Mouse (Mus musculus) myocyte (in vitro differentiated cells): ENCODE results near the gene Kirrel3. TPM values are rescaled to one million over a fixed set of nuclear protein-coding genes. Genes with fewer than 3 reads are reported as not detected.

Source experiments
- H3K27me3 ChIP-seq: one replicate; pipeline ENCODE4 v1.6.1; 2011; ENCODE audit not compliant: control insufficient read depth, insufficient read depth, insufficient read length
- H3K36me3 ChIP-seq: one replicate; pipeline ENCODE4 v1.6.1; 2011; ENCODE audit not compliant: control insufficient read depth, insufficient read depth
- H3K4me2 ChIP-seq: one replicate; pipeline ENCODE4 v1.6.1; 2011; ENCODE audit warnings: low read depth, control low read depth
- H3K4me3 ChIP-seq: one replicate; pipeline ENCODE4 v1.5.1; 2011; ENCODE audit warnings: mild to moderate bottlenecking, control low read depth, moderate library complexity
- H3K79me2 ChIP-seq: one replicate; pipeline ENCODE4 v1.6.1; 2011; ENCODE audit not compliant: control insufficient read depth, insufficient read depth
- H3ac ChIP-seq: one replicate; pipeline ENCODE4 v1.6.1; 2011; ENCODE audit not compliant: control insufficient read depth, insufficient read length
- CEBPB ChIP-seq: IDR thresholded peaks from 2 replicates; pipeline ENCODE4 v1.6.1; 2011; ENCODE audit warnings: mild to moderate bottlenecking, moderate library complexity; ENCODE audit not compliant: poor library complexity, insufficient read depth, severe bottlenecking
- E2F4 ChIP-seq: IDR thresholded peaks from one replicate; pipeline ENCODE4 v1.6.1; 2011; ENCODE audit warnings: mild to moderate bottlenecking, control low read depth, moderate library complexity; ENCODE audit not compliant: insufficient read depth
- MAX ChIP-seq: IDR thresholded peaks from one replicate; pipeline ENCODE4 v1.6.1; 2011; ENCODE audit warnings: low read depth, mild to moderate bottlenecking, control low read depth
- MYOD1 ChIP-seq, 3 experiments: IDR thresholded peaks; one replicate each; pipeline ENCODE4 v1.6.1; 2011; ENCODE audit warnings: control low read depth in 2 of 3, low read depth in 2 of 3, mild to moderate bottlenecking in 2 of 3, moderate library complexity in 1 of 3; ENCODE audit not compliant: insufficient read length in 2 of 3, control insufficient read depth in 1 of 3
- MYOG ChIP-seq, 3 experiments: IDR thresholded peaks; one replicate each; pipeline ENCODE4 v1.6.1; 2011; ENCODE audit warnings: control low read depth in 2 of 3, low read depth in 2 of 3, mild to moderate bottlenecking in 2 of 3; ENCODE audit not compliant: insufficient read length in 2 of 3, control insufficient read depth in 1 of 3, insufficient read depth in 1 of 3
- POLR2A ChIP-seq: IDR thresholded peaks from one replicate; pipeline ENCODE4 v1.6.1; 2011; ENCODE audit warnings: low read depth, mild to moderate bottlenecking, control low read depth, moderate library complexity; ENCODE audit not compliant: insufficient read length
- POLR2AphosphoS2 ChIP-seq: IDR thresholded peaks from one replicate; pipeline ENCODE4 v1.6.1; 2011; ENCODE audit warnings: low read depth, control low read depth; ENCODE audit not compliant: insufficient read length
- REST ChIP-seq: IDR thresholded peaks from one replicate; pipeline ENCODE4 v1.6.1; 2011; ENCODE audit warnings: mild to moderate bottlenecking, control low read depth, moderate library complexity; ENCODE audit not compliant: insufficient read depth, insufficient read length
- SRF ChIP-seq: IDR thresholded peaks from one replicate; pipeline ENCODE4 v1.6.1; 2011; ENCODE audit warnings: low read depth; ENCODE audit not compliant: control insufficient read depth, insufficient read length
- TCF12 ChIP-seq: IDR thresholded peaks from one replicate; pipeline ENCODE4 v1.6.1; 2011; ENCODE audit warnings: mild to moderate bottlenecking, control low read depth; ENCODE audit not compliant: poor library complexity, insufficient read depth, severe bottlenecking
- TCF3 ChIP-seq: IDR thresholded peaks from one replicate; pipeline ENCODE4 v1.6.1; 2011; ENCODE audit warnings: low read depth, control low read depth; ENCODE audit not compliant: insufficient read length
- USF1 ChIP-seq: IDR thresholded peaks from one replicate; pipeline ENCODE4 v1.6.1; 2011; ENCODE audit warnings: low read depth, mild to moderate bottlenecking, control low read depth, moderate library complexity
- polyA plus RNA-seq: library from polyadenylated mRNA; unstranded; fragments of >200 nt; fragmentation: generic; extraction: Trizol; gene quantifications from one replicate; pipeline ENCODE4 v1.2.1, GENCODE M21; 2012; ENCODE audit warnings: missing spikeins

Kirrel3 gene
- polyA plus RNA-seq, 1 experiment, result 2.8 TPM

GRCm38 (mm10) chr9:34618099-34618498 lies 132.4 kb downstream of the Kirrel3 start:
- H3K79me2 ChIP-seq, result no peaks in the 10 kb centered on the region
- H3K4me3 ChIP-seq, result no peak overlapping the region
- no peaks in the 10 kb centered on the region for H3K27me3 ChIP-seq
- no peak overlapping the region for H3ac ChIP-seq
- TF ChIP-seq MAX, result no peak
- no peak for TF ChIP-seq TCF12
- TF ChIP-seq POLR2A, result no peak
- TF ChIP-seq E2F4, result no peak
- no peak for TF ChIP-seq MYOD1 (IDR thresholded peaks at IDR 0.05; ENCODE audit: control insufficient read depth in 1 of 3, insufficient read length in 2 of 3, low read depth in 2 of 3)
- no peak for TF ChIP-seq SRF
- no peak for TF ChIP-seq MYOG (IDR thresholded peaks at IDR 0.05; ENCODE audit: control insufficient read depth in 1 of 3, insufficient read depth in 1 of 3, insufficient read length in 2 of 3, low read depth in 2 of 3)
- TF ChIP-seq CEBPB, result no peak
- no peak for TF ChIP-seq POLR2AphosphoS2
- TF ChIP-seq REST, result no peak
- no peak for TF ChIP-seq TCF3
- no peak for TF ChIP-seq USF1
- H3K36me3 ChIP-seq, result no peaks in the 10 kb centered on the region
- H3K4me2 ChIP-seq, result no peak overlapping the region

- no peaks in the 10 kb centered on the region for H3K36me3 ChIP-seq
- no peak for TF ChIP-seq MYOD1 (IDR thresholded peaks at IDR 0.05; ENCODE audit: control insufficient read depth in 1 of 3, insufficient read length in 2 of 3, low read depth in 2 of 3)
- TF ChIP-seq MAX, result no peak
- no peak for TF ChIP-seq USF1
- no peak for TF ChIP-seq CEBPB
- TF ChIP-seq POLR2AphosphoS2, result no peak
- no peak overlapping the region for H3ac ChIP-seq
Observed at GRCm38 (mm10) chr9:34619913-34620312, 134.2 kb downstream of the Kirrel3 start.

GRCm38 (mm10) chr9:34623526-34623925 lies 137.8 kb downstream of the Kirrel3 start:
- Histone ChIP-seq H3ac (no peak overlapping the region), H3K4me2 (no peak overlapping the region), H3K36me3 (no peaks in the 10 kb centered on the region), H3K79me2 (no peaks in the 10 kb centered on the region), H3K27me3 (no peaks in the 10 kb centered on the region), H3K4me3 (no peak overlapping the region)
- TF ChIP-seq POLR2A (no peak), MYOD1 (IDR thresholded peaks at IDR 0.05; ENCODE audit: control insufficient read depth in 1 of 3, insufficient read length in 2 of 3, low read depth in 2 of 3) (no peak), TCF3 (no peak), SRF (no peak), MYOG (IDR thresholded peaks at IDR 0.05; ENCODE audit: control insufficient read depth in 1 of 3, insufficient read depth in 1 of 3, insufficient read length in 2 of 3, low read depth in 2 of 3) (no peak), MAX (no peak), REST (no peak)

More at GRCm38 (mm10) chr9:34619913-34620312, 134.2 kb downstream of the Kirrel3 start:
- Histone ChIP-seq H3K4me2 (no peak overlapping the region), H3K79me2 (no peaks in the 10 kb centered on the region), H3K27me3 (no peaks in the 10 kb centered on the region), H3K4me3 (no peak overlapping the region)

GRCm38 (mm10) chr9:34624021-34624420 lies 138.3 kb downstream of the Kirrel3 start:
- no peak overlapping the region for H3K4me2 ChIP-seq
- TF ChIP-seq MAX (no peak), MYOG (IDR thresholded peaks at IDR 0.05; ENCODE audit: control insufficient read depth in 1 of 3, insufficient read depth in 1 of 3, insufficient read length in 2 of 3, low read depth in 2 of 3) (no peak), REST (no peak), E2F4 (no peak), USF1 (no peak), SRF (no peak)
- no peaks in the 10 kb centered on the region for H3K27me3 ChIP-seq
- no peak overlapping the region for H3K4me3 ChIP-seq
- H3K36me3 ChIP-seq, result no peaks in the 10 kb centered on the region
- no peak overlapping the region for H3ac ChIP-seq
- no peaks in the 10 kb centered on the region for H3K79me2 ChIP-seq

DNA sequence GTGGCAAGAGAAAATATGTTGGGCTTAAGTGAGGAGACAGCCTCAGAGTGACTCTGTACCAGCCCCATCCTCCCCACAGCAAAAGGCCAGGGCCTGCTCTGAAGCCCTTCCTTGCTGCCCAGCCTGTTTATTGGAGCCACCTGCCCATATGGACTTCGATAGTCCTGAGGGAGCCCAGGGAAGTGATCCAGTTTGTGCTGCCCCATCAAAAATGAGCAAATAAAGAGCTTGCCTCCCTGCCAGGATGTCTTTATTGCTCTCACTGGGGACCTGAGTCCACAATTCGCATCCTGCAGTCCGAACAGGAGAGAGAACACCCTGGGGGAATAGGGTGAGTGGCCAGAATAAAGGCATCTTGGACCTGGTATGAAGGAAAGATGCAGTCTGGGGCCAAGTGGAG lies 143.1 kb downstream of the Kirrel3 start:
- Histone ChIP-seq H3K4me3 (no peak overlapping the region), H3K79me2 (no peaks in the 10 kb centered on the region), H3K27me3 (no peaks in the 10 kb centered on the region), H3K36me3 (no peaks in the 10 kb centered on the region), H3K4me2 (no peak overlapping the region), H3ac (no peak overlapping the region)
- TF ChIP-seq CEBPB (no peak), MYOG (IDR thresholded peaks at IDR 0.05; ENCODE audit: control insufficient read depth in 1 of 3, insufficient read depth in 1 of 3, insufficient read length in 2 of 3, low read depth in 2 of 3) (no peak)

DNA sequence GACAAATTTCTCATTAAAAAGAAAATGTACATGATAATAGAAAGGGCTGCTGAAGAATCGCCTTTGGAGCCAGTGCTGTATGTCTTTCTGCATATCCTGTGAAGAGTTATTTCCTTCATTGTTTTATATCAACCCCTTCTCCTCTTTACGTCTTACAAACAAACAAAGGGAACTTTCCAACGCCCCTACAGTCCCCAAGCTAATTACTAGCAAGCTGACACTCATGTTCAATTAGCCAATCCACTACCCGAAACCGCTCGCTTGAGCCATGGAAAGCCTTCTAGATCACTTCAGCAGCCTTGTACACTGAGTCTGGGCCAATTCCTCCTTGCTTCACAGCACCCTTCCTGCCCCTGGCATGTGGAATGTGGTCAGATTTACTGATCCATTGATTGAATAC lies 150.0 kb downstream of the Kirrel3 start:
- Histone ChIP-seq H3K79me2 (no peaks in the 10 kb centered on the region), H3K27me3 (no peaks in the 10 kb centered on the region), H3K4me2 (no peak overlapping the region), H3K36me3 (no peaks in the 10 kb centered on the region), H3ac (no peak overlapping the region), H3K4me3 (no peak overlapping the region)
- no peak for TF ChIP-seq CEBPB
- no peak for TF ChIP-seq POLR2AphosphoS2
- TF ChIP-seq MAX, result no peak
- no peak for TF ChIP-seq REST
- TF ChIP-seq USF1, result no peak
- TF ChIP-seq TCF12, result no peak
- TF ChIP-seq SRF, result no peak
- no peak for TF ChIP-seq POLR2A
- no peak for TF ChIP-seq E2F4
- TF ChIP-seq MYOG (IDR thresholded peaks at IDR 0.05; ENCODE audit: control insufficient read depth in 1 of 3, insufficient read depth in 1 of 3, insufficient read length in 2 of 3, low read depth in 2 of 3), result no peak
- no peak for TF ChIP-seq MYOD1 (IDR thresholded peaks at IDR 0.05; ENCODE audit: control insufficient read depth in 1 of 3, insufficient read length in 2 of 3, low read depth in 2 of 3)
- TF ChIP-seq TCF3, result no peak
